Mouse (Mus musculus): ENCODE measurements around the gene Txn1. TPM values are rescaled to one million over a fixed set of nuclear protein-coding genes. Genes with fewer than 3 reads are reported as not detected.

Gene Txn1
- polyA plus RNA-seq (2014; fragmentation: Illumina TruSeq; extraction: RNeasy Lipid Tissue Mini Kit (QIAGEN cat#74804); ENCODE audit: low read depth, low replicate concordance) = 416 TPM

GRCm38 (mm10) chr4:57956029-57956960, at the start of gene Txn1:
TSS of gene Txn1 (minus strand) at chr4:57956411.

DNA sequence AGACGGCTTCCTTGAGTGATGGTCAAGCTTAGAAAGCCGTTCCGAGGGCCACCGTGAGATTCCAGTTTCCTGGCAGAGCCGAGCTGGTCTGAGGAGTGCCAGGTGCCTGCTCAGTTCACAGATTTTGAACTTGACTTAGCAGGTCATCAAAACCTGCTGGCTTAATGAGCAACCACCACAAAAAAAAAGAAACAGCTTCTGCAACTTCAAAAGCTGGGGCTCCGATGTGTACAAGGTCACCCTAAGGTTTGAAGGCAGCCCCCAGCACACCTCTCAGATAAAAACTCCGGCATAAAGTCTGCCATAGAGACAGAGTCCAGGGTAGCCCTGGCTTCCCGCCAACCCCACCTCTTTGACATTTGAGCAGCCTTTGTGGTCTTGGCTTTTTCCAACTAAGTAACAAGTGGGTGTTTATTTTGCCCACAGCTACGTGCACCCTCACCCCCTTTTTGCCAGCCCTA, 40.0 kb downstream of the Txn1 start, which contains the start of gene D630039A03Rik:
Gene D630039A03Rik (minus strand): TSS at position 97 of the 461 bp plus-strand sequence.

Other genes with a start within 250 kb of the Txn1 start
- 4.8 TPM for gene Akap2, start 238.8 kb downstream of the Txn1 start, polyA plus RNA-seq (2014; fragmentation: Illumina TruSeq; extraction: RNeasy Lipid Tissue Mini Kit (QIAGEN cat#74804); ENCODE audit: low read depth, low replicate concordance)
- 17.3 TPM for gene D630039A03Rik, start 40.1 kb downstream of the Txn1 start, polyA plus RNA-seq (2014; fragmentation: Illumina TruSeq; extraction: RNeasy Lipid Tissue Mini Kit (QIAGEN cat#74804); ENCODE audit: low read depth, low replicate concordance)
- not detected for gene Txndc8, start 52.7 kb upstream of the Txn1 start, polyA plus RNA-seq (2014; fragmentation: Illumina TruSeq; extraction: RNeasy Lipid Tissue Mini Kit (QIAGEN cat#74804); ENCODE audit: low read depth, low replicate concordance)

Measured in liver, adult 10 weeks (tissue).